Mouse (Mus musculus): ENCODE data around the gene Acsbg1. TPM values are rescaled to one million over a fixed set of nuclear protein-coding genes. Genes with fewer than 3 reads are reported as not detected.

Acsbg1 gene
- polyA plus RNA-seq, 1 experiment: 1.3 TPM

GRCm38 (mm10) chr9:54646252-54646651, 15.4 kb downstream of the Acsbg1 start:
- H3K4me1 ChIP-seq (ENCODE audit: control insufficient read depth, insufficient read depth, insufficient read length, low read length): 0 out of 2 replicates have a peak, but pooled peaks cover 2% of the 10 kb centered on the region
- H3K4me3 ChIP-seq (ENCODE audit: insufficient read depth, low read depth, low read length): no peak overlapping the region
- no peak overlapping the region for H3K27ac ChIP-seq (replicated peaks; ENCODE audit: low read depth, low read length)

GRCm38 (mm10) chr9:54645530-54645929, 16.1 kb downstream of the Acsbg1 start:
- Histone ChIP-seq H3K4me3 (ENCODE audit: insufficient read depth, low read depth, low read length) (no peak overlapping the region), H3K4me1 (ENCODE audit: control insufficient read depth, insufficient read depth, insufficient read length, low read length) (0 out of 2 replicates have a peak, but pooled peaks cover 2% of the 10 kb centered on the region), H3K27ac (replicated peaks; ENCODE audit: low read depth, low read length) (no peak overlapping the region)

- no peak overlapping the region for H3K27ac ChIP-seq (replicated peaks; ENCODE audit: low read depth, low read length)
These were observed 18.5 kb downstream of the Acsbg1 start for GRCm38 (mm10) chr9:54643179-54643578.

GRCm38 (mm10) chr9:54642556-54642955, 19.1 kb downstream of the Acsbg1 start:
- Histone ChIP-seq H3K4me1 (ENCODE audit: control insufficient read depth, insufficient read depth, insufficient read length, low read length) (peaks cover 11% of the 10 kb centered on the region), H3K4me3 (ENCODE audit: insufficient read depth, low read depth, low read length) (no peak overlapping the region), H3K27ac (replicated peaks; ENCODE audit: low read depth, low read length) (no peak overlapping the region)

More at GRCm38 (mm10) chr9:54643179-54643578, 18.5 kb downstream of the Acsbg1 start:
- Histone ChIP-seq H3K4me3 (ENCODE audit: insufficient read depth, low read depth, low read length) (no peak overlapping the region), H3K4me1 (ENCODE audit: control insufficient read depth, insufficient read depth, insufficient read length, low read length) (peaks cover 11% of the 10 kb centered on the region)

GRCm38 (mm10) chr9:54642149-54642548, 19.5 kb downstream of the Acsbg1 start:
- H3K27ac ChIP-seq (replicated peaks; ENCODE audit: low read depth, low read length): no peak overlapping the region
- H3K4me1 ChIP-seq (ENCODE audit: control insufficient read depth, insufficient read depth, insufficient read length, low read length): peaks cover 11% of the 10 kb centered on the region
- no peak overlapping the region for H3K4me3 ChIP-seq (ENCODE audit: insufficient read depth, low read depth, low read length)

- no peak overlapping the region for H3K27ac ChIP-seq (replicated peaks; ENCODE audit: low read depth, low read length)
- H3K4me1 ChIP-seq (ENCODE audit: control insufficient read depth, insufficient read depth, insufficient read length, low read length): peaks cover 11% of the 10 kb centered on the region
- H3K4me3 ChIP-seq (ENCODE audit: insufficient read depth, low read depth, low read length): no peak overlapping the region
These were observed 20.1 kb downstream of the Acsbg1 start for GRCm38 (mm10) chr9:54641548-54641947.

- Histone ChIP-seq H3K4me1 (ENCODE audit: control insufficient read depth, insufficient read depth, insufficient read length, low read length) (peaks cover 11% of the 10 kb centered on the region), H3K4me3 (ENCODE audit: insufficient read depth, low read depth, low read length) (no peak overlapping the region), H3K27ac (replicated peaks; ENCODE audit: low read depth, low read length) (no peak overlapping the region)
These were observed 22.5 kb downstream of the Acsbg1 start for GRCm38 (mm10) chr9:54639192-54639591.

GRCm38 (mm10) chr9:54637510-54638314, 24.0 kb downstream of the Acsbg1 start:
- H3K4me3 ChIP-seq (ENCODE audit: insufficient read depth, low read depth, low read length): no peak overlapping the region
- peaks cover 11% of the 10 kb centered on the region for H3K4me1 ChIP-seq (ENCODE audit: control insufficient read depth, insufficient read depth, insufficient read length, low read length)
- H3K27ac ChIP-seq (replicated peaks; ENCODE audit: low read depth, low read length): no peak overlapping the region

- Histone ChIP-seq H3K4me1 (ENCODE audit: control insufficient read depth, insufficient read depth, insufficient read length, low read length) (no peaks in the 10 kb centered on the region), H3K27ac (replicated peaks; ENCODE audit: low read depth, low read length) (no peak overlapping the region), H3K4me3 (ENCODE audit: insufficient read depth, low read depth, low read length) (no peak overlapping the region)
These were observed 28.3 kb downstream of the Acsbg1 start for GRCm38 (mm10) chr9:54633401-54633800.

GRCm38 (mm10) chr9:54630905-54631304, 30.8 kb downstream of the Acsbg1 start:
- no peak overlapping the region for H3K4me3 ChIP-seq (ENCODE audit: insufficient read depth, low read depth, low read length)
- no peak overlapping the region for H3K27ac ChIP-seq (replicated peaks; ENCODE audit: low read depth, low read length)
- no peaks in the 10 kb centered on the region for H3K4me1 ChIP-seq (ENCODE audit: control insufficient read depth, insufficient read depth, insufficient read length, low read length)

- Histone ChIP-seq H3K4me3 (ENCODE audit: insufficient read depth, low read depth, low read length) (no peak overlapping the region), H3K27ac (replicated peaks; ENCODE audit: low read depth, low read length) (no peak overlapping the region), H3K4me1 (ENCODE audit: control insufficient read depth, insufficient read depth, insufficient read length, low read length) (no peaks in the 10 kb centered on the region)
These were observed 31.9 kb downstream of the Acsbg1 start for GRCm38 (mm10) chr9:54629613-54630261.

- no peak overlapping the region for H3K4me3 ChIP-seq (ENCODE audit: insufficient read depth, low read depth, low read length)
- no peaks in the 10 kb centered on the region for H3K4me1 ChIP-seq (ENCODE audit: control insufficient read depth, insufficient read depth, insufficient read length, low read length)
- H3K27ac ChIP-seq (replicated peaks; ENCODE audit: low read depth, low read length): no peak overlapping the region
These were observed 32.9 kb downstream of the Acsbg1 start for GRCm38 (mm10) chr9:54628752-54629151.

- Histone ChIP-seq H3K4me1 (ENCODE audit: control insufficient read depth, insufficient read depth, insufficient read length, low read length) (no peaks in the 10 kb centered on the region), H3K27ac (replicated peaks; ENCODE audit: low read depth, low read length) (no peak overlapping the region), H3K4me3 (ENCODE audit: insufficient read depth, low read depth, low read length) (no peak overlapping the region)
These were observed 34.4 kb downstream of the Acsbg1 start for GRCm38 (mm10) chr9:54627240-54627639.

- H3K27ac ChIP-seq (replicated peaks; ENCODE audit: low read depth, low read length): no peak overlapping the region
- H3K4me1 ChIP-seq (ENCODE audit: control insufficient read depth, insufficient read depth, insufficient read length, low read length): no peaks in the 10 kb centered on the region
- no peak overlapping the region for H3K4me3 ChIP-seq (ENCODE audit: insufficient read depth, low read depth, low read length)
These were observed 47.4 kb downstream of the Acsbg1 start for GRCm38 (mm10) chr9:54614182-54614850.

- no peak overlapping the region for H3K27ac ChIP-seq (replicated peaks; ENCODE audit: low read depth, low read length)
- H3K4me1 ChIP-seq (ENCODE audit: control insufficient read depth, insufficient read depth, insufficient read length, low read length): no peaks in the 10 kb centered on the region
- H3K4me3 ChIP-seq (ENCODE audit: insufficient read depth, low read depth, low read length): no peak overlapping the region
These were observed 48.9 kb downstream of the Acsbg1 start for GRCm38 (mm10) chr9:54612781-54613191.
